Comparison of ENCODE assay signal across 12 mouse cellular contexts in genomic region chr10:98624681-98625321, GRCm38 (mm10).
DNase-seq lines count a peak whose midpoint lies in the region; ATAC-seq and TF ChIP-seq lines count a peak whose summit lies in the region.
"Had no signal": no experiment of that assay in that cellular context is flagged by ENCODE, and none has a peak within 500 bp of the region (broad histone marks: within the 10 kb centered on the region; RNA-seq: fewer than 3 reads in every experiment).

No protein-coding gene starts in this region.

- no peak for TF ChIP-seq CTCF in midbrain, postnatal 0 days (IDR thresholded peaks at IDR 0.05)

- 63% methylated on average over 12 of the region's 12 CpGs for WGBS in hindbrain, embryonic 14.5 days
- WGBS in hindbrain, embryonic 10.5 days, result 75% methylated on average over 12 of the region's 12 CpGs
- WGBS in midbrain, postnatal 0 days, result 55% methylated on average over 12 of the region's 12 CpGs
- 79% methylated on average over 12 of the region's 12 CpGs for WGBS in midbrain, embryonic 11.5 days
- 34% methylated on average over 12 of the region's 12 CpGs for WGBS in limb, embryonic 13.5 days
- WGBS in stomach, embryonic 15.5 days, result 30% methylated on average over 12 of the region's 12 CpGs

- H3K4me1 ChIP-seq in hindbrain, embryonic 14.5 days (replicated peaks; ENCODE audit: control insufficient read depth, insufficient read depth, low read length), result no peaks in the 10 kb centered on the region
- H3K4me1 ChIP-seq in hindbrain, embryonic 10.5 days (replicated peaks), result no peaks in the 10 kb centered on the region
- H3K4me1 ChIP-seq in midbrain, postnatal 0 days (ENCODE audit: insufficient read depth, low read length), result no peaks in the 10 kb centered on the region
- no peaks in the 10 kb centered on the region for H3K4me1 ChIP-seq in midbrain, embryonic 11.5 days (ENCODE audit: control insufficient read depth, insufficient read depth, low read length)
- H3K4me1 ChIP-seq in limb, embryonic 13.5 days, result no peaks in the 10 kb centered on the region
- no peaks in the 10 kb centered on the region for H3K4me1 ChIP-seq in stomach, embryonic 15.5 days
- H3K4me1 ChIP-seq: forebrain, embryonic 13.5 days had no signal

- H3K9me3 ChIP-seq in hindbrain, embryonic 14.5 days (ENCODE audit: control insufficient read depth, low read length), result no peaks in the 10 kb centered on the region
- H3K9me3 ChIP-seq in hindbrain, embryonic 10.5 days, result no peaks in the 10 kb centered on the region
- H3K9me3 ChIP-seq in midbrain, postnatal 0 days (ENCODE audit: low read length), result no peaks in the 10 kb centered on the region
- H3K9me3 ChIP-seq in midbrain, embryonic 11.5 days (ENCODE audit: control insufficient read depth, low read length), result no peaks in the 10 kb centered on the region
- H3K9me3 ChIP-seq in limb, embryonic 13.5 days, result no peaks in the 10 kb centered on the region
- no peaks in the 10 kb centered on the region for H3K9me3 ChIP-seq in stomach, embryonic 15.5 days
- H3K9me3 ChIP-seq: forebrain, embryonic 13.5 days had no signal

- H3K27me3 ChIP-seq in hindbrain, embryonic 14.5 days (ENCODE audit: control insufficient read depth, insufficient read depth, low read length), result no peaks in the 10 kb centered on the region
- H3K27me3 ChIP-seq in hindbrain, embryonic 10.5 days (ENCODE audit: insufficient read depth, poor library complexity, severe bottlenecking), result no peaks in the 10 kb centered on the region
- H3K27me3 ChIP-seq in midbrain, postnatal 0 days (ENCODE audit: insufficient read depth, low read length), result no peaks in the 10 kb centered on the region
- H3K27me3 ChIP-seq in midbrain, embryonic 11.5 days (ENCODE audit: control insufficient read depth, insufficient read depth, low read length), result no peaks in the 10 kb centered on the region
- H3K27me3 ChIP-seq in limb, embryonic 13.5 days, result no peaks in the 10 kb centered on the region
- no peaks in the 10 kb centered on the region for H3K27me3 ChIP-seq in stomach, embryonic 15.5 days (replicated peaks)
- H3K27me3 ChIP-seq: forebrain, embryonic 13.5 days had no signal

- ATAC-seq in hindbrain, embryonic 14.5 days (ENCODE audit: low FRiP score), result no peak
- ATAC-seq in midbrain, postnatal 0 days (ENCODE audit: low FRiP score), result no peak
- no peak for ATAC-seq in midbrain, embryonic 11.5 days (ENCODE audit: low FRiP score)
- ATAC-seq in limb, embryonic 13.5 days (ENCODE audit: low FRiP score, low read depth), result no peak
- peak; percentile 91 for ATAC-seq in stomach, embryonic 15.5 days (ENCODE audit: insufficient read depth, low FRiP score, low read depth)
- ATAC-seq: forebrain, embryonic 13.5 days; inflammation-experienced regulatory T-cells, adult 6 months had no signal

- no peak overlapping the region for H3K27ac ChIP-seq in hindbrain, embryonic 14.5 days
- H3K27ac ChIP-seq in hindbrain, embryonic 10.5 days, result no peak overlapping the region
- no peak overlapping the region for H3K27ac ChIP-seq in midbrain, postnatal 0 days (ENCODE audit: low read depth, low read length)
- no peak overlapping the region for H3K27ac ChIP-seq in midbrain, embryonic 11.5 days (ENCODE audit: low read depth, low read length)
- H3K27ac ChIP-seq in limb, embryonic 13.5 days, result no peak overlapping the region
- no peak overlapping the region for H3K27ac ChIP-seq in stomach, embryonic 15.5 days
- H3K27ac ChIP-seq: forebrain, embryonic 13.5 days had no signal

- no peak overlapping the region for H3K9ac ChIP-seq in hindbrain, embryonic 14.5 days
- no peak overlapping the region for H3K9ac ChIP-seq in midbrain, postnatal 0 days (replicated peaks; ENCODE audit: low read length, poor library complexity, severe bottlenecking)
- H3K9ac ChIP-seq in midbrain, embryonic 11.5 days (ENCODE audit: low read length), result no peak overlapping the region
- no peak overlapping the region for H3K9ac ChIP-seq in limb, embryonic 13.5 days
- H3K9ac ChIP-seq in stomach, embryonic 15.5 days, result no peak overlapping the region
- H3K9ac ChIP-seq: forebrain, embryonic 13.5 days had no signal

- 0 out of 2 replicates have a peak overlapping the region, but pooled peaks have one; percentile 2 for H3K4me2 ChIP-seq in hindbrain, embryonic 14.5 days (replicated peaks)
- 0 out of 2 replicates have a peak overlapping the region, but pooled peaks have one; percentile 12 for H3K4me2 ChIP-seq in midbrain, postnatal 0 days (ENCODE audit: low read depth, low read length, poor library complexity, severe bottlenecking)
- no peak overlapping the region for H3K4me2 ChIP-seq in midbrain, embryonic 11.5 days
- peak overlapping the region; percentile 41 for H3K4me2 ChIP-seq in limb, embryonic 13.5 days (replicated peaks)
- H3K4me2 ChIP-seq in stomach, embryonic 15.5 days, result peak overlapping the region; percentile 27; the same call in 1 of the 2 replicates
- H3K4me2 ChIP-seq: forebrain, embryonic 13.5 days had no signal

- no peak for DNase-seq in hindbrain, embryonic 14.5 days (ENCODE audit: low spot score)
- DNase-seq in hindbrain, embryonic 10.5 days (ENCODE audit: low spot score), result no peak
- DNase-seq in midbrain, postnatal 0 days (ENCODE audit: low spot score), result no peak
- no peak for DNase-seq in midbrain, embryonic 11.5 days (ENCODE audit: low spot score, missing footprints)
- no peak for DNase-seq in cerebellum, adult 11-12 months
- DNase-seq in ovary, adult 18-20 months (ENCODE audit: low spot score), result no peak
- DNase-seq: left cerebral cortex, postnatal 4 days; thymus, postnatal 25 days had no signal

- no peaks in the 10 kb centered on the region for H3K36me3 ChIP-seq in hindbrain, embryonic 14.5 days (replicated peaks; ENCODE audit: control insufficient read depth, insufficient read depth)
- no peaks in the 10 kb centered on the region for H3K36me3 ChIP-seq in hindbrain, embryonic 10.5 days
- no peaks in the 10 kb centered on the region for H3K36me3 ChIP-seq in midbrain, postnatal 0 days (ENCODE audit: insufficient read depth, low read length)
- no peaks in the 10 kb centered on the region for H3K36me3 ChIP-seq in midbrain, embryonic 11.5 days (ENCODE audit: control insufficient read depth, insufficient read depth, low read length)
- H3K36me3 ChIP-seq in limb, embryonic 13.5 days, result no peaks in the 10 kb centered on the region
- H3K36me3 ChIP-seq in stomach, embryonic 15.5 days, result no peaks in the 10 kb centered on the region

- no peak overlapping the region for H3K4me3 ChIP-seq in hindbrain, embryonic 14.5 days (replicated peaks; ENCODE audit: low read length)
- no peak overlapping the region for H3K4me3 ChIP-seq in hindbrain, embryonic 10.5 days
- no peak overlapping the region for H3K4me3 ChIP-seq in midbrain, postnatal 0 days (ENCODE audit: low read depth, low read length)
- no peak overlapping the region for H3K4me3 ChIP-seq in midbrain, embryonic 11.5 days (ENCODE audit: low read depth, low read length)
- H3K4me3 ChIP-seq in limb, embryonic 13.5 days, result no peak overlapping the region
- H3K4me3 ChIP-seq in stomach, embryonic 15.5 days (replicated peaks), result no peak overlapping the region
- H3K4me3 ChIP-seq: forebrain, embryonic 13.5 days had no signal
